Mouse (Mus musculus) kidney, embryonic 14.5 days (tissue): ENCODE data around the gene Dgkq. TPM values are rescaled to one million over a fixed set of nuclear protein-coding genes. Genes with fewer than 3 reads are reported as not detected.

Experiments used
- ATAC-seq: fragments of 200-750 bp; cut with Nextera tagmentation; 2 replicates; pipeline ENCODE4 v1.8.0; 2017; ENCODE audit warnings: moderate number of reproducible peaks, mild to moderate bottlenecking, moderate TSS enrichment, moderate library complexity; ENCODE audit not compliant: low FRiP score, low TSS enrichment
- H3K27ac ChIP-seq: fragments of 300-500 bp; sonication (generic); 2 replicates; pipeline ENCODE4 v1.5.1; 2014; ENCODE audit warnings: low read depth, mild to moderate bottlenecking, low read length, moderate library complexity, mixed read lengths
- H3K27me3 ChIP-seq: fragments of 300-500 bp; sonication (generic); 2 replicates; pipeline ENCODE4 v1.6.1; 2014; ENCODE audit warnings: mild to moderate bottlenecking, low read length; ENCODE audit not compliant: control insufficient read depth, insufficient read depth
- H3K36me3 ChIP-seq: fragments of 300-500 bp; sonication (generic); 2 replicates; pipeline ENCODE4 v1.6.1; 2014; ENCODE audit warnings: low read length, mixed read lengths; ENCODE audit not compliant: control insufficient read depth, insufficient read depth
- H3K4me1 ChIP-seq: fragments of 300-500 bp; sonication (generic); 2 replicates; pipeline ENCODE4 v1.6.1; 2014; ENCODE audit warnings: low read length, mixed read lengths; ENCODE audit not compliant: control insufficient read depth, insufficient read depth
- H3K4me2 ChIP-seq: fragments of 300-500 bp; sonication (generic); replicated peaks from 2 replicates; pipeline ENCODE4 v1.6.1; 2014; ENCODE audit warnings: low read depth, mild to moderate bottlenecking, low read length
- H3K4me3 ChIP-seq: fragments of 300-500 bp; sonication (generic); 2 replicates; pipeline ENCODE4 v1.5.1; 2014; ENCODE audit warnings: mild to moderate bottlenecking, low read length
- H3K9ac ChIP-seq: fragments of 300-500 bp; sonication (generic); 2 replicates; pipeline ENCODE4 v1.6.1; 2014; ENCODE audit warnings: low read depth, mild to moderate bottlenecking, low read length, moderate library complexity
- H3K9me3 ChIP-seq: fragments of 300-500 bp; sonication (generic); 2 replicates; pipeline ENCODE4 v1.6.1; 2016; ENCODE audit warnings: low read length; ENCODE audit not compliant: control insufficient read depth
- WGBS: fragments of 180-500 bp; shearing (Covaris S2); extraction: QIAGEN DNeasy Blood & Tissue Kit; methylation state at CpG from one replicate; pipeline ENCODE4 v1.1.7; 2014; 5-methylcytosine and 5-hydroxymethylcytosine counted together
- polyA plus RNA-seq: library from polyadenylated mRNA; unstranded; fragments of >200 nt; fragmentation: Nextera tagmentation; extraction: Ambion mirVana; gene quantifications from 2 replicates; pipeline ENCODE4 v1.2.1, GENCODE M21; 2014

The Dgkq gene
- polyA plus RNA-seq, 1 experiment from 2014 or later = 9.1 TPM

GRCm38 (mm10) chr5:108708419-108708818 lies 38.9 kb upstream of the Dgkq start:
- Histone ChIP-seq H3K9me3 (no peaks in the 10 kb centered on the region), H3K27me3 (no peaks in the 10 kb centered on the region), H3K4me2 (no peak overlapping the region), H3K4me3 (no peak overlapping the region), H3K27ac (no peak overlapping the region), H3K9ac (no peak overlapping the region), H3K4me1 (peaks cover 4% of the 10 kb centered on the region; the same call in 1 of the 2 replicates), H3K36me3 (peaks cover 26% of the 10 kb centered on the region)
- ATAC-seq = no peak
- 88% methylated on average over 1 of the region's 1 CpGs for WGBS

GRCm38 (mm10) chr5:108707758-108708157 lies 38.3 kb upstream of the Dgkq start:
- no peak for ATAC-seq
- H3K9ac ChIP-seq = no peak overlapping the region
- 78% methylated on average over 2 of the region's 2 CpGs for WGBS
- H3K9me3 ChIP-seq = no peaks in the 10 kb centered on the region
- no peak overlapping the region for H3K27ac ChIP-seq
- peaks cover 7% of the 10 kb centered on the region; the same call in 1 of the 2 replicates for H3K4me1 ChIP-seq
- H3K36me3 ChIP-seq = peaks cover 30% of the 10 kb centered on the region
- no peaks in the 10 kb centered on the region for H3K27me3 ChIP-seq
- H3K4me2 ChIP-seq = no peak overlapping the region
- no peak overlapping the region for H3K4me3 ChIP-seq

GRCm38 (mm10) chr5:108703754-108704626 lies 34.5 kb upstream of the Dgkq start:
- H3K4me3 ChIP-seq = no peak overlapping the region
- 56% methylated on average over 12 of the region's 12 CpGs for WGBS
- no peak overlapping the region for H3K27ac ChIP-seq
- H3K4me2 ChIP-seq = no peak overlapping the region
- peaks cover 30% of the 10 kb centered on the region for H3K36me3 ChIP-seq
- H3K4me1 ChIP-seq = peaks cover 34% of the 10 kb centered on the region
- H3K9me3 ChIP-seq = no peaks in the 10 kb centered on the region
- H3K9ac ChIP-seq = no peak overlapping the region
- H3K27me3 ChIP-seq = no peaks in the 10 kb centered on the region
- 0 out of 2 replicates have a peak, but pooled peaks have one; percentile 2 for ATAC-seq

- Histone ChIP-seq H3K9ac (peak overlapping the region; percentile 12; the same call in 1 of the 2 replicates), H3K4me2 (peak overlapping the region; percentile 19), H3K4me3 (no peak overlapping the region), H3K4me1 (peaks cover 48% of the 10 kb centered on the region), H3K9me3 (no peaks in the 10 kb centered on the region), H3K36me3 (peaks cover 24% of the 10 kb centered on the region), H3K27me3 (no peaks in the 10 kb centered on the region), H3K27ac (peak overlapping the region; percentile 78)
- peak; percentile 56; the same call in 1 of the 2 replicates for ATAC-seq
- WGBS = 42% methylated on average over 10 of the region's 10 CpGs
Observed at GRCm38 (mm10) chr5:108701341-108702021, 32.0 kb upstream of the Dgkq start.

GRCm38 (mm10) chr5:108700346-108700745 lies 30.9 kb upstream of the Dgkq start:
- no peak overlapping the region for H3K4me2 ChIP-seq
- H3K4me3 ChIP-seq = no peak overlapping the region
- WGBS = 27% methylated on average over 3 of the region's 3 CpGs

GRCm38 (mm10) chr5:108697341-108697753 lies 27.9 kb upstream of the Dgkq start:
- H3K4me2 ChIP-seq = no peak overlapping the region
- WGBS = 17% methylated on average over 4 of the region's 4 CpGs

More at GRCm38 (mm10) chr5:108700346-108700745, 30.9 kb upstream of the Dgkq start:
- peaks cover 54% of the 10 kb centered on the region for H3K4me1 ChIP-seq
- H3K36me3 ChIP-seq = peaks cover 13% of the 10 kb centered on the region
- H3K27ac ChIP-seq = peak overlapping the region; percentile 78
- H3K27me3 ChIP-seq = no peaks in the 10 kb centered on the region
- no peak overlapping the region for H3K9ac ChIP-seq
- peak; percentile 13; the same call in 1 of the 2 replicates for ATAC-seq
- no peaks in the 10 kb centered on the region for H3K9me3 ChIP-seq

GRCm38 (mm10) chr5:108696542-108696941 lies 27.1 kb upstream of the Dgkq start:
- ATAC-seq = no peak
- H3K4me1 ChIP-seq = peaks cover 54% of the 10 kb centered on the region

More at GRCm38 (mm10) chr5:108697341-108697753, 27.9 kb upstream of the Dgkq start:
- Histone ChIP-seq H3K4me1 (peaks cover 61% of the 10 kb centered on the region), H3K9ac (peak overlapping the region; percentile 8; the same call in 1 of the 2 replicates), H3K36me3 (no peaks in the 10 kb centered on the region), H3K4me3 (no peak overlapping the region), H3K27me3 (no peaks in the 10 kb centered on the region), H3K27ac (0 out of 2 replicates have a peak overlapping the region, but pooled peaks have one; percentile 11), H3K9me3 (no peaks in the 10 kb centered on the region)
- ATAC-seq = no peak

GRCm38 (mm10) chr5:108695861-108696260 lies 26.4 kb upstream of the Dgkq start:
- H3K4me3 ChIP-seq = no peak overlapping the region
- no peak overlapping the region; the same call in 1 of the 2 replicates for H3K9ac ChIP-seq
- H3K27ac ChIP-seq = no peak overlapping the region
- H3K4me1 ChIP-seq = peaks cover 47% of the 10 kb centered on the region
- H3K27me3 ChIP-seq = no peaks in the 10 kb centered on the region
- 93% methylated on average over 11 of the region's 12 CpGs for WGBS
- H3K4me2 ChIP-seq = peak overlapping the region; percentile 73; the same call in 1 of the 2 replicates
- no peaks in the 10 kb centered on the region for H3K36me3 ChIP-seq
- no peak for ATAC-seq
- H3K9me3 ChIP-seq = no peaks in the 10 kb centered on the region

More at GRCm38 (mm10) chr5:108696542-108696941, 27.1 kb upstream of the Dgkq start:
- Histone ChIP-seq H3K36me3 (no peaks in the 10 kb centered on the region), H3K4me2 (no peak overlapping the region), H3K27me3 (no peaks in the 10 kb centered on the region), H3K9ac (no peak overlapping the region), H3K4me3 (no peak overlapping the region), H3K27ac (no peak overlapping the region), H3K9me3 (no peaks in the 10 kb centered on the region)
- 82% methylated on average over 3 of the region's 3 CpGs for WGBS
